Mouse (Mus musculus): ENCODE results near the gene Mapk6.

GRCm38 (mm10) chr9:75413206-75413605 is 3.4 kb upstream of the Mapk6 start:
- no peak for TF ChIP-seq CTCF (IDR thresholded peaks at IDR 0.05; ENCODE audit: low read depth)
- no peak for TF ChIP-seq EP300 (optimal IDR thresholded peaks at IDR 0.05)
